Comparison of ENCODE assay signal across 8 mouse cellular contexts in genomic region chr1:180406336-180407035, GRCm38 (mm10).
A peak's percentile ranks its signal among the peaks of the same experiment; 100 is the strongest.
DNase-seq lines count a peak whose midpoint lies in the region; ATAC-seq and TF ChIP-seq lines count a peak whose summit lies in the region.

No protein-coding gene starts in this region.

- no peak overlapping the region; the same call in 1 of the 2 replicates for H3K4me2 ChIP-seq in kidney, postnatal 0 days (ENCODE audit: low read length)
- H3K4me2 ChIP-seq in CH12.LX (ENCODE audit: insufficient read depth, low read depth, poor library complexity, severe bottlenecking): peak overlapping the region; percentile 17; the same call in 1 of the 2 replicates
- H3K4me2 ChIP-seq in heart, embryonic 16.5 days (ENCODE audit: low read depth, low read length): 0 out of 2 replicates have a peak overlapping the region, but pooled peaks have one; percentile 54

- H3K4me3 ChIP-seq in kidney, postnatal 0 days (replicated peaks; ENCODE audit: low read depth, low read length): no peak overlapping the region
- H3K4me3 ChIP-seq in CH12.LX (replicated peaks in 1 of 3; ENCODE audit: low read depth in 2 of 3, low read length in 2 of 3, poor library complexity in 1 of 3): no peak overlapping the region
- no peak overlapping the region for H3K4me3 ChIP-seq in heart, embryonic 16.5 days (ENCODE audit: low read length)

- no peaks in the 10 kb centered on the region for H3K27me3 ChIP-seq in kidney, postnatal 0 days (ENCODE audit: insufficient read depth, low read length)
- no peaks in the 10 kb centered on the region for H3K27me3 ChIP-seq in CH12.LX (replicated peaks)
- H3K27me3 ChIP-seq in heart, embryonic 16.5 days (ENCODE audit: control insufficient read depth, insufficient read depth, low read length): no peaks in the 10 kb centered on the region

- no peak for TF ChIP-seq EP300 in CH12.LX (IDR thresholded peaks at IDR 0.05; ENCODE audit: low read length)

- TF ChIP-seq CTCF in kidney, postnatal 0 days (IDR thresholded peaks at IDR 0.05; ENCODE audit: low read depth): no peak
- no peak for TF ChIP-seq CTCF in CH12.LX (conservative IDR thresholded peaks at IDR 0.05 in 1 of 2, IDR thresholded peaks at IDR 0.05 in 1 of 2; ENCODE audit: low read depth in 2 of 2, low read length in 2 of 2)

- no peak for ATAC-seq in kidney, postnatal 0 days (replicated peaks; ENCODE audit: low FRiP score, low read depth)
- ATAC-seq in heart, embryonic 16.5 days (replicated peaks; ENCODE audit: extremely low read depth, insufficient read depth, low FRiP score): no peak

- dilution Hi-C loops in CH12.LX (cut with MboI; ENCODE audit: extremely low pct_ligation_motif_present, extremely low pct_unique_long_range_greater_than_20kb, low sequenced_read_pairs): no loop called here

- 60% methylated on average over 11 of the region's 11 CpGs for WGBS in kidney, postnatal 0 days
- 63% methylated on average over 11 of the region's 11 CpGs for WGBS in heart, embryonic 16.5 days

- H3K4me1 ChIP-seq in kidney, postnatal 0 days (replicated peaks; ENCODE audit: insufficient read depth, low read length): peaks cover 38% of the 10 kb centered on the region
- H3K4me1 ChIP-seq in CH12.LX (ENCODE audit: control insufficient read depth in 1 of 2, insufficient read depth in 2 of 2): peaks cover 60 to 94% of the 10 kb centered on the region in 2 experiments
- peaks cover 72% of the 10 kb centered on the region for H3K4me1 ChIP-seq in heart, embryonic 16.5 days (ENCODE audit: control insufficient read depth, insufficient read depth, low read length)

- intact Hi-C loops in heart, postnatal 10 days (cut with DNase I): loop anchor here (1.0 to 2.0 kb wide), 2 partner anchors 16 to 138 kb away; no protein-coding TSS in a partner anchor

- peak overlapping the region; percentile 32 for H3K27ac ChIP-seq in kidney, postnatal 0 days
- no peak overlapping the region for H3K27ac ChIP-seq in CH12.LX (ENCODE audit: insufficient read depth, low read depth)
- peak overlapping the region; percentile 28; the same call in 1 of the 2 replicates for H3K27ac ChIP-seq in heart, embryonic 16.5 days (ENCODE audit: low read length)

- in situ Hi-C loops in CH12.LX (cut with MboI; ENCODE audit: low pct_ligation_motif_present, low pct_unique_long_range_greater_than_20kb, low sequenced_read_pairs): loop anchor here (5.0 to 25.0 kb wide), 3 partner anchors 72 to 544 kb away; partner anchors contain the start of gene Itpkb

- peak; percentile 93 for DNase-seq in heart, adult 11 months
- DNase-seq in heart, postnatal 10 days: no peak
- DNase-seq in kidney, postnatal 0 days (ENCODE audit: low spot score): no peak
- no peak for DNase-seq in kidney, postnatal 36 days
- DNase-seq in CH12.LX (ENCODE audit: extremely low read depth): no peak
- no peak for DNase-seq in frontal cortex, postnatal 25 days (ENCODE audit: low spot score in 2 of 2)
- no peak for DNase-seq in ovary, postnatal 10 days (ENCODE audit: low spot score)

- no peak overlapping the region for H3K9ac ChIP-seq in kidney, postnatal 0 days (ENCODE audit: low read depth, low read length)
- H3K9ac ChIP-seq in CH12.LX (ENCODE audit: insufficient read depth, low read depth): 0 out of 2 replicates have a peak overlapping the region, but pooled peaks have one; percentile 5
- no peak overlapping the region for H3K9ac ChIP-seq in heart, embryonic 16.5 days (ENCODE audit: low read length)

- no peak for TF ChIP-seq RAD21 in CH12.LX (IDR thresholded peaks at IDR 0.05; ENCODE audit: low read depth, low read length)

- 0 out of 2 replicates have a peak, but pooled peaks cover 3% of the 10 kb centered on the region for H3K79me2 ChIP-seq in CH12.LX (replicated peaks; ENCODE audit: control insufficient read depth, extremely low read depth, insufficient read depth, poor library complexity, severe bottlenecking)

- H3K36me3 ChIP-seq in kidney, postnatal 0 days (ENCODE audit: insufficient read depth, low read length): no peaks in the 10 kb centered on the region
- peaks cover 0 to 3% of the 10 kb centered on the region in 2 experiments for H3K36me3 ChIP-seq in CH12.LX (replicated peaks in 1 of 2; ENCODE audit: control insufficient read depth in 1 of 2, insufficient read depth in 1 of 2, low read length in 1 of 2)
- no peaks in the 10 kb centered on the region for H3K36me3 ChIP-seq in heart, embryonic 16.5 days (ENCODE audit: control insufficient read depth, insufficient read depth)

- H3K9me3 ChIP-seq in kidney, postnatal 0 days (replicated peaks; ENCODE audit: low read length): no peaks in the 10 kb centered on the region
- H3K9me3 ChIP-seq in CH12.LX (replicated peaks; ENCODE audit: low read length): no peaks in the 10 kb centered on the region
- no peaks in the 10 kb centered on the region for H3K9me3 ChIP-seq in heart, embryonic 16.5 days (replicated peaks; ENCODE audit: control insufficient read depth, low read length)

- no peak for TF ChIP-seq POLR2A in CH12.LX (IDR thresholded peaks at IDR 0.05; ENCODE audit: low read depth, low read length)

TF ChIP-seq in CH12.LX, 34 proteins besides CTCF, POLR2A, EP300 and RAD21:
- no peak for TF ChIP-seq NELFE (IDR thresholded peaks at IDR 0.05; ENCODE audit: low read depth, low read length)
- peak; percentile 28; the same call in 1 of the 2 replicates for TF ChIP-seq ZNF384 (IDR thresholded peaks at IDR 0.05; ENCODE audit: low read depth, low read length)
